Mouse (Mus musculus) frontal cortex, postnatal 14 days (tissue): ENCODE measurements at regions not wholly inside any gene's neighbourhood (a gene's known extent, or its start where the extent isn't known, plus 50 kb on each side); places are given as distances from the start of the nearest gene placed in this dataset.
A peak's percentile ranks its signal among the peaks of the same experiment; 100 is the strongest.

Source experiments
- DNase-seq, 2 experiments: peaks; one replicate each; pipeline ENCODE4 v3.0.0; 2022; ENCODE audit warnings: low spot score in 2 of 2

- peak; percentile 31 to 42 for DNase-seq
Observed at GRCm38 (mm10) chr9:35360139-35361100, 60.5 kb upstream of the Cdon start.

- DNase-seq = no peak
Observed at GRCm38 (mm10) chr9:35361432-35361831, 59.5 kb upstream of the Cdon start.

- no peak for DNase-seq
Observed at GRCm38 (mm10) chr9:35362276-35362675, 58.7 kb upstream of the Cdon start.

- DNase-seq = no peak
Observed at GRCm38 (mm10) chr9:35363079-35363478, 57.8 kb upstream of the Cdon start.

GRCm38 (mm10) chr9:35363936-35364335, 57.0 kb upstream of the Cdon start:
- DNase-seq = no peak

GRCm38 (mm10) chr9:35365975-35366374, 55.0 kb upstream of the Cdon start:
- no peak for DNase-seq

- no peak for DNase-seq
Observed at GRCm38 (mm10) chr9:35369063-35369462, 51.9 kb upstream of the Cdon start.

GRCm38 (mm10) chr9:35370031-35370430, 50.9 kb upstream of the Cdon start:
- no peak for DNase-seq

GRCm38 (mm10) chr9:35370895-35371294, 50.0 kb upstream of the Cdon start:
- DNase-seq = no peak
